Mouse (Mus musculus): ENCODE results near the gene Tsku. TPM values are rescaled to one million over a fixed set of nuclear protein-coding genes. Genes with fewer than 3 reads are reported as not detected.

The Tsku gene
- polyA plus RNA-seq, 2 experiments: 28.6 to 44.0 TPM

DNA sequence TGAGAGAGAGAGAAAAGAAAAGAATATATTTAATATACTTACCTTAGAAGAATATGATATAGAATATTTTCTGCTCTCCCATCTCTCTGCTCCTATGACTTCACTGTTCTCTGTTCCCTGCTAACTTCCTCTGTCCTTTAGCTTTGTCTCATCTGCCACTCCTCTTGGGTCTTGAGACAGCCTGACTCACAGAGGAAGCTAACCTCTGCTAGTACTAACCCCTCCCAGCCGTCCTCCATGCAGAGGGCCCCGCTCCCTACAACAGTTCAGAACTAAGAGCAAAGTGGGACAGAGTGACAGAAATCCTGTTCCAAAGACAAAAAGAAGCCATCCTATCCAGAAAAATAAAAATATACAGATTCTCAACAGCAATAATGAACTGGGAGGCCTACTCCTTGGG, 40.0 kb downstream of the Tsku start, which contains the start of gene Acer3:
Gene Acer3, minus strand, starts transcription at position 126 of the 400 bp plus-strand sequence.
- H3K4me2 ChIP-seq (replicated peaks; ENCODE audit: low read depth, low read length, severe bottlenecking): no peak within 1 kb of the TSS
- H3K36me3 ChIP-seq (ENCODE audit: control insufficient read depth, insufficient read depth, low read length): no peaks in the 10 kb centered on the region
- H3K9me3 ChIP-seq (ENCODE audit: control insufficient read depth, low read length): no peaks in the 10 kb centered on the region
- no peak for DNase-seq (ENCODE audit: low spot score)
- TF ChIP-seq POLR2A (IDR thresholded peaks at IDR 0.05; ENCODE audit: borderline replicate concordance, extremely low read depth, insufficient read depth, insufficient read length): no peak
- no peak for ATAC-seq (ENCODE audit: low FRiP score, low read depth)
- peaks cover 5% of the 10 kb centered on the region; the same call in 1 of the 2 replicates for H3K4me1 ChIP-seq (ENCODE audit: control insufficient read depth, insufficient read depth, low read length)
- no peak within 1 kb of the TSS for H3K27ac ChIP-seq (replicated peaks; ENCODE audit: low read depth, low read length)
- 82% methylated on average over 2 of the region's 2 CpGs for WGBS
- no peak within 1 kb of the TSS for H3K9ac ChIP-seq (ENCODE audit: low read depth, low read length, severe bottlenecking)
- no peak within 1 kb of the TSS for H3K4me3 ChIP-seq (replicated peaks; ENCODE audit: low read length)
- H3K27me3 ChIP-seq (ENCODE audit: control insufficient read depth, insufficient read depth, low read length): no peaks in the 10 kb centered on the region

DNA sequence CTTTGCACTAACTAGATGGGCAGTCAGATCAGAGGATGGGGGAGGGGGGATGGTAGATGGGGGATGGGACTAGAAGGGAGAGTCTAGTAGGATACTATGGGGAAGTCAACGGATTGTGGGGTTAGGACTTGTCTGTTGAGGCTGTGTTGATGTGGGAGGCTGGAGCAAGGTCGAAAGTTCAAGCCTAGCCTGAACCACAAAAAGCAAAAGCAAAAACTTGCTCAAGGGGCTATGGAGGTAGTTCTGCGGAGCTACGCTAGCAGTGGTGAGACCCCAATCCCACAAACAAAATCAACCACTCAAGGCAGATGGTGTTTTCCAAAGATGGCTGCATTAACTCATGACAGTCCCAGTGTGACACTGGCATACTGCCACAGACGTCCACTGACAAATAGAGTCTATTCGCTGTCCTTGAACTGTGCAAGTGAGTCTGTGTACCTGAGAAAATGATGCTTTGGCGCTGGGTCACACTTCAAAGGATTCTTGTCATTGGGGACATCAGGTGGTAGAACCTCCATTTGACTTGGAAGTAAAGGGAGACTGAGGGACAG, 41.0 kb downstream of the Tsku start:
- whole genome bisulfite sequencing: 83% methylated on average over 7 of the region's 7 CpGs
- no peaks in the 10 kb centered on the region for H3K36me3 ChIP-seq (ENCODE audit: control insufficient read depth, insufficient read depth, low read length)
- no peak for TF ChIP-seq POLR2A (IDR thresholded peaks at IDR 0.05; ENCODE audit: borderline replicate concordance, extremely low read depth, insufficient read depth, insufficient read length)

DNA sequence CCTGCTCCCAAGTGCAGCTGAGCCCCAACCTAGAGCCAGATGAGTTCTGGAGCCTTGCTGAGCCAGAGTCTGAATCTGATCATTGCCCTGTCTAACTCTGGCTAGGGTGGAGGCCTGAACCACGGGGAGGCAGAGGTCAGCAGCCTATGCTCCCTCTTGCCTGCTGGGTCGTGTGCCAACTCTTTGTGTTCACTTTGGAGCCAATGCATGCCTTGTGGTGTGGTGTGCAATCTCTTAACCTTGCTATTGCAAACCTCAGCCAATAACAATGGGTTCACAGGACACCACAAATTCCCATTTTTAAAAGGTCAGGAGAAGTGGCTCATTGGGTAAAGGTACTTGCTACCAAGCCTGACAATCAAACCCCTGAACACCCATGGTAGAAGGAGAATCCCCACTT, 44.6 kb downstream of the Tsku start:
- DNase-seq (ENCODE audit: low spot score): no peak
- Histone ChIP-seq H3K9ac (ENCODE audit: low read depth, low read length, severe bottlenecking) (no peak overlapping the region), H3K4me1 (ENCODE audit: control insufficient read depth, insufficient read depth, low read length) (no peaks in the 10 kb centered on the region), H3K4me3 (replicated peaks; ENCODE audit: low read length) (no peak overlapping the region), H3K36me3 (ENCODE audit: control insufficient read depth, insufficient read depth, low read length) (no peaks in the 10 kb centered on the region), H3K4me2 (replicated peaks; ENCODE audit: low read depth, low read length, severe bottlenecking) (no peak overlapping the region), H3K27ac (replicated peaks; ENCODE audit: low read depth, low read length) (no peak overlapping the region), H3K9me3 (ENCODE audit: control insufficient read depth, low read length) (no peaks in the 10 kb centered on the region), H3K27me3 (ENCODE audit: control insufficient read depth, insufficient read depth, low read length) (no peaks in the 10 kb centered on the region)
- TF ChIP-seq POLR2A (IDR thresholded peaks at IDR 0.05; ENCODE audit: borderline replicate concordance, extremely low read depth, insufficient read depth, insufficient read length): no peak
- ATAC-seq (ENCODE audit: low FRiP score, low read depth): no peak
- whole genome bisulfite sequencing: 50% methylated on average over 2 of the region's 2 CpGs

More for the DNA sequence above, 41.0 kb downstream of the Tsku start:
- no peak for ATAC-seq (ENCODE audit: low FRiP score, low read depth)
- Histone ChIP-seq H3K9ac (ENCODE audit: low read depth, low read length, severe bottlenecking) (no peak overlapping the region), H3K4me3 (replicated peaks; ENCODE audit: low read length) (no peak overlapping the region), H3K4me1 (ENCODE audit: control insufficient read depth, insufficient read depth, low read length) (peaks cover 5% of the 10 kb centered on the region; the same call in 1 of the 2 replicates), H3K27ac (replicated peaks; ENCODE audit: low read depth, low read length) (no peak overlapping the region), H3K27me3 (ENCODE audit: control insufficient read depth, insufficient read depth, low read length) (no peaks in the 10 kb centered on the region), H3K4me2 (replicated peaks; ENCODE audit: low read depth, low read length, severe bottlenecking) (no peak overlapping the region), H3K9me3 (ENCODE audit: control insufficient read depth, low read length) (no peaks in the 10 kb centered on the region)
- no peak for DNase-seq (ENCODE audit: low spot score)

- ATAC-seq (ENCODE audit: low FRiP score, low read depth) (no peak), DNase-seq (ENCODE audit: low spot score) (no peak)
- H3K9ac ChIP-seq (ENCODE audit: low read depth, low read length, severe bottlenecking): no peak overlapping the region
- no peaks in the 10 kb centered on the region for H3K9me3 ChIP-seq (ENCODE audit: control insufficient read depth, low read length)
- H3K36me3 ChIP-seq (ENCODE audit: control insufficient read depth, insufficient read depth, low read length): no peaks in the 10 kb centered on the region
- H3K4me1 ChIP-seq (ENCODE audit: control insufficient read depth, insufficient read depth, low read length): no peaks in the 10 kb centered on the region
- no peak overlapping the region for H3K4me2 ChIP-seq (replicated peaks; ENCODE audit: low read depth, low read length, severe bottlenecking)
- no peak overlapping the region for H3K27ac ChIP-seq (replicated peaks; ENCODE audit: low read depth, low read length)
- H3K27me3 ChIP-seq (ENCODE audit: control insufficient read depth, insufficient read depth, low read length): no peaks in the 10 kb centered on the region
- 81% methylated on average over 2 of the region's 2 CpGs for WGBS
- H3K4me3 ChIP-seq (replicated peaks; ENCODE audit: low read length): no peak overlapping the region
- no peak for TF ChIP-seq POLR2A (IDR thresholded peaks at IDR 0.05; ENCODE audit: borderline replicate concordance, extremely low read depth, insufficient read depth, insufficient read length)
These were observed 46.0 kb downstream of the Tsku start for GRCm38 (mm10) chr7:98315087-98315486.

- TF ChIP-seq POLR2A (IDR thresholded peaks at IDR 0.05; ENCODE audit: borderline replicate concordance, extremely low read depth, insufficient read depth, insufficient read length): no peak
- no peaks in the 10 kb centered on the region for H3K27me3 ChIP-seq (ENCODE audit: control insufficient read depth, insufficient read depth, low read length)
- no peak overlapping the region for H3K9ac ChIP-seq (ENCODE audit: low read depth, low read length, severe bottlenecking)
- H3K27ac ChIP-seq (replicated peaks; ENCODE audit: low read depth, low read length): no peak overlapping the region
- no peak for DNase-seq (ENCODE audit: low spot score)
- H3K4me1 ChIP-seq (ENCODE audit: control insufficient read depth, insufficient read depth, low read length): peaks cover 11% of the 10 kb centered on the region
- no peak for ATAC-seq (ENCODE audit: low FRiP score, low read depth)
- no peak overlapping the region for H3K4me2 ChIP-seq (replicated peaks; ENCODE audit: low read depth, low read length, severe bottlenecking)
- H3K9me3 ChIP-seq (ENCODE audit: control insufficient read depth, low read length): no peaks in the 10 kb centered on the region
- no peak overlapping the region for H3K4me3 ChIP-seq (replicated peaks; ENCODE audit: low read length)
- 61% methylated on average over 4 of the region's 4 CpGs for WGBS
- H3K36me3 ChIP-seq (ENCODE audit: control insufficient read depth, insufficient read depth, low read length): no peaks in the 10 kb centered on the region
These were observed 48.8 kb downstream of the Tsku start for GRCm38 (mm10) chr7:98312185-98312920.

Data from limb, embryonic 14.5 days (tissue).